Mouse (Mus musculus): ENCODE results near the gene Fbxw11. TPM values are rescaled to one million over a fixed set of nuclear protein-coding genes. Genes with fewer than 3 reads are reported as not detected.
"Not testable (repeated sequence)": the region's sequence is repeated elsewhere in the genome, so short reads cannot be mapped to it uniquely, and the experiment has no call there.

The Fbxw11 gene
- total RNA-seq, 2 experiments from 2014 or later, result 50.1 to 51.0 TPM

DNA sequence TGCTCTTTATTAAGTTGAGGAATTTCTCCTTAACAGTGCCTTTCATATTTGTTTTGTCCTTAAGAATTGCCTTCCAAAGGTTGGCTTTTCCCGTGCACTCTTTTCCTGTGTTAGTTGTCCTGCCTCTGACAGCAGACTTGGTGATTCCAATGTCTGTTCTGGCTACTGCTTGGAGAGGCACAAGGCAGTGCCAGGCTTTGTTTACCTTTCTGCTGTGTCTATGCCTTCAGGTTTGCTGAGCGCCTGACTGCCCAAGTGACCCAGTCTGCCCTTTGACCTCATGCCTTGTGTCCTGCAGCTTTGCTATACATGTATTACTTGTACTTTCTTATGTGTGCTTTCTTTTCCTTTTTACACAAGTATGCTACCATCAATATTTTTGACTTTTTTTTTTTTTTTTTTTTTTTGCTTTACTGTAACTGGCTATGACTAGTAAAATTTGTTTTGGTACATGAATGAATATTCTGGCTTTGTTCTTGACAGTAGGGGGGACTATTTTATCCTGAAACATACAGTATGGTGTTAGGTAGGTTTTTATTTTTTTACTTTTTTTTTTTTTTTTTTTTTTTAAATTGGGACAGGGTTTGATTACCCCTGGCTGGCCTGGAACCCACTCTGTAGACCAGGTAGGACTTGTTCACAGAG, 54.0 kb downstream of the Fbxw11 start:
- no peak for DNase-seq (ENCODE audit: low spot score)
- intact Hi-C loops (cut with DNase I), result no loop called here

DNA sequence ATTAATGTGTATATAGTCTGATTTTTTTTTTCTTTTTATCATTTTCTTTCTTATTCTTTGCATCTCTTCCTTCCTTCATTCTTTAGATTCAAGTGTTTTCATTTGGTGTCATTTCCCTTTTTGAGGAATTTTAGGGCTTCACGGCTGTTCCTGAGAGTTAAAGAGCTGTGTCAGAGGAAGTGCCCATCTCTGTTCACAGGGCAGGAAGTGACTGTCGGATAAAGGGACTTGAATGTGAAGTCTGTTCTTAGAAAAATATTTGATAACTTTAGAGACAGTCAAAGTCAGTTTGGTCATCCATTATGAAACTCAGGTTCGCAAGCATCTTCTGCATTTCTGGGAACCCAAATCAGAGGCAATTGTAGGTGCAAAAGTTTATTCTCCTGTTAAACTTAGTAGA, 55.2 kb downstream of the Fbxw11 start:
- DNase-seq (ENCODE audit: low spot score), result no peak
- intact Hi-C loops (cut with DNase I), result no loop called here

DNA sequence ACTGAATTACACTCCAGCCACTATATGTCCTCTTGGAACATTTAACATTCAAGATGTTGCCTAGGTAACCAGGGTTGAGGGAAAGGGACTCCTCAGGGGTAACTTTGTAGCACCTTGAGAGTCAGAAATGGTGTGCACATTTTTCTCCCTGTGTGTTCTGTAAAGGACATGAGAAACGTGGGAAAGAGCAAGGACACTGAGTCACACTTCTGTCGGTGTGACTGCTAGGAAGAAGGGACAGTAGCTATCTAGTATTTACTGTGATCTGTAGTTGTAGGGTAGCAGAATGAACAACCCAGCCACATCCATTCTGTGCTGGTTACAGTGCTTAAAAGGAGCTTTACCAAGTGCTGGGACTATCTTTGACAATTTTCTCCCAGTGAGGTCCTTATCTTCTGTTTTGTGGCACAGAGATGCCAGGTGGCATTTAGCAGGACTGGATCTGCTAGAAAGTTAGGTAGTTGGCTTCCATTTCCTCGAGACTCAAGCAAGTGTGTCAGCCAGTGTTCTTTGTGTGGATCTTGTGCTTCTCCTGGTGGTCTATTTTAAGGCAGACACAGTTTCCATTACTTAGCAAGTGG, 57.5 kb downstream of the Fbxw11 start:
- intact Hi-C loops (cut with DNase I), result no loop called here
- no peak for DNase-seq (ENCODE audit: low spot score)

DNA sequence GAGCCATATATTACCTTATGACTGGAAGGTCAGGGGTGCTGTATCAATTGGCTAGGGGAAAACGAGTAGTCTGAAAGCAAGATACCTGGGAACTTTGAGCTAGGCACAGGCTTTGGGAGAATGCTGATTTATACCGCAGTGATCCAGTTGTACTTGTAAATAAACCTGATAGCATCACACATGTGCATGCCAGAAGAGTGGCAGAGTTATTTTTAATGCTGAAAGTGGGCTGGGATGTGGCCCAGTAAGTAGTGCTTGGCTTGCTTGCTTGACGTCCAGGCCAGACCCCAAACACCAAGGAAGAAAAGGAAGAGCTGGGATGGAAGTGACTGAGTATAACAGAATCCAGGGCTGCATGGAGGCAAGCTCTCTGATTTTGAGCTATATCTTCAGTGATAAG, 59.0 kb downstream of the Fbxw11 start:
- no peak for DNase-seq (ENCODE audit: low spot score)
- intact Hi-C loops (cut with DNase I), result no loop called here

- no peak for DNase-seq (ENCODE audit: low spot score)
- intact Hi-C loops (cut with DNase I), result no loop called here
Measured at GRCm38 (mm10) chr11:32704241-32704890, 61.8 kb downstream of the Fbxw11 start.

- intact Hi-C loops (cut with DNase I), result loop anchor here (5.0 kb wide), 1 partner anchor 254 kb away; no protein-coding TSS in a partner anchor
- DNase-seq (ENCODE audit: low spot score), result no peak
Measured at GRCm38 (mm10) chr11:32706406-32706993, 64.0 kb downstream of the Fbxw11 start.

DNA sequence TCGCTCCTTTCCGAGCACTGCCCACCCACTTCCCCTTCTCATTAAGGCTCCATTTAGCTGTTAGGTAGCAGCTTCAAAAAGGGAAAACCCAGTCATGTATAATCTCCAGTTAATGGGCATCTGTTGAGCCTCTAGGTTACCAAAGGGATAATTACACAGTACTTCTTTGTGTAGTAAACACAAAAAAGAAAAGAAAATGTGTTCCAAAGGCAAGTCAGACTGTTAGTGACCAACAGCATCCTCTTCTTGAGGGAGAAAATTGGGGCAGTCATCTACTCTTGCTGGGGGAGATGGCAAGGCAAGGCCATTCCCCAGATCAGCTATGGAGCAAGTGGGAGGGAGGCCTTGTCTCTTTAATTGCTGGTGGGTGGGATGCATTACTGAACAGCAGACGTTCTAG, 65.0 kb downstream of the Fbxw11 start:
- DNase-seq (ENCODE audit: low spot score), result no peak
- intact Hi-C loops (cut with DNase I), result loop anchor here (5.0 kb wide), 1 partner anchor 255 kb away; no protein-coding TSS in a partner anchor

GRCm38 (mm10) chr11:32708739-32709501, 66.4 kb downstream of the Fbxw11 start:
- intact Hi-C loops (cut with DNase I), result loop anchor here (1.0 to 5.0 kb wide), 2 partner anchors 84 to 257 kb away; no protein-coding TSS in a partner anchor
- no peak for DNase-seq (ENCODE audit: low spot score)

GRCm38 (mm10) chr11:32709563-32709962, 67.0 kb downstream of the Fbxw11 start:
- intact Hi-C loops (cut with DNase I), result loop anchor here (1.0 to 5.0 kb wide), 2 partner anchors 84 to 257 kb away; no protein-coding TSS in a partner anchor
- no peak for DNase-seq (ENCODE audit: low spot score)

GRCm38 (mm10) chr11:32714230-32714629, 71.7 kb downstream of the Fbxw11 start:
- no peak for DNase-seq (ENCODE audit: low spot score)
- intact Hi-C loops (cut with DNase I), result loop anchor here (2.0 to 5.0 kb wide), 2 partner anchors 243 to 435 kb away; no protein-coding TSS in a partner anchor

- intact Hi-C loops (cut with DNase I), result loop anchor here (2.0 to 5.0 kb wide), 2 partner anchors 242 to 434 kb away; no protein-coding TSS in a partner anchor
- DNase-seq (ENCODE audit: low spot score), result no peak
Measured at GRCm38 (mm10) chr11:32714896-32715295, 72.4 kb downstream of the Fbxw11 start.

GRCm38 (mm10) chr11:32715495-32715894, 73.0 kb downstream of the Fbxw11 start:
- DNase-seq (ENCODE audit: low spot score), result no peak
- intact Hi-C loops (cut with DNase I), result loop anchor here (2.0 kb wide), 1 partner anchor 433 kb away; no protein-coding TSS in a partner anchor

- DNase-seq (ENCODE audit: low spot score), result no peak
- intact Hi-C loops (cut with DNase I), result loop anchor here (2.0 kb wide), 1 partner anchor 433 kb away; no protein-coding TSS in a partner anchor
Measured at GRCm38 (mm10) chr11:32715970-32716369, 73.4 kb downstream of the Fbxw11 start.

- intact Hi-C loops (cut with DNase I), result no loop called here
- DNase-seq (ENCODE audit: low spot score), result no peak
Measured at GRCm38 (mm10) chr11:32716876-32717275, 74.4 kb downstream of the Fbxw11 start.

DNA sequence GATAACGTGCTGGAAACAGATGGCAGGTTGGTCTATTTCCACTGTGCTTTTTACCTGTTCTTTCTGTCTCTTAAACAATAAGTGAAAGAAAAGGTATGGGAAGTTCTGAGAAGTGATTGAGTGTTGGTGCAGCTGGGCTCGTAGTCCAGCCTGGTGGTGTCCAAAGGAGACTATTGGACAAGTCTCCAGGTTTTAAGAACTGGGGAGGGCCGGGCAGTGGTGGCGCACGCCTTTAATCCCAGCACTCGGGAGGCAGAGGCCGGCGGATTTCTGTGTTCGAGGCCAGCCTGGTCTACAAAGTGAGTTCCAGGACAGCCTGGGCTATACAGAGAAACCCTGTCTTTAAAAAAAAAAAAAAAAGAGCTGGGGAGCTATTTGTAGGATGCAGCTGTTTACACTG, 75.2 kb downstream of the Fbxw11 start:
- DNase-seq (ENCODE audit: low spot score); intact Hi-C loops (cut with DNase I): not testable (repeated sequence)

DNA sequence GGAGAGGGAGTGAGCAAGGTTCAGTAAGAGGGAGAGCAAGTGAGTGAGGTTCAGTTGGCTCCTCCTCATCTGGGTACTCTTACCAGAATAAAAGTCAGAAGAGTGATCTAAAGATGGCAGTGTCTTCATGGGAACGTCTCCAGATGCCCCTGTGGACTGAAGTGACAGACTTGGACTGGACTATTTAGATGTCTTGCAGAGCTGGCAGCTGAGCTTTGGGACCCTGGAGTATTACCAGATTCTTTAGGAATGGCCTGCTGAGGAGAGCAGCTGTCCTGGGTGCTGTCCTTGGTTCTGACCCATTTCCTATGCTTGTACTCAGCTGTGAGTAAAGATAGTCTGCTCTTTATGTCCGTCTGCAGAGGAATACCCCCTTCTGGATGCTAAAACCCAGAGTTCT, 75.8 kb downstream of the Fbxw11 start:
- intact Hi-C loops (cut with DNase I), result no loop called here
- DNase-seq (ENCODE audit: low spot score), result no peak

GRCm38 (mm10) chr11:32718979-32719378, 76.5 kb downstream of the Fbxw11 start:
- DNase-seq (ENCODE audit: low spot score), result no peak
- intact Hi-C loops (cut with DNase I), result no loop called here

GRCm38 (mm10) chr11:32722653-32723052, 80.1 kb downstream of the Fbxw11 start:
- no peak for DNase-seq (ENCODE audit: low spot score)
- intact Hi-C loops (cut with DNase I), result no loop called here

- intact Hi-C loops (cut with DNase I), result no loop called here
- no peak for DNase-seq (ENCODE audit: low spot score)
Measured at GRCm38 (mm10) chr11:32723287-32723686, 80.8 kb downstream of the Fbxw11 start.

GRCm38 (mm10) chr11:32725171-32725570, 82.6 kb downstream of the Fbxw11 start:
- intact Hi-C loops (cut with DNase I), result no loop called here
- DNase-seq (ENCODE audit: low spot score), result no peak

Data from heart, postnatal 25 days (tissue).